Mouse (Mus musculus) retina, postnatal 7 days (tissue): ENCODE data around the gene F11r.
A peak's percentile ranks its signal among the peaks of the same experiment; 100 is the strongest.

Experiments
- DNase-seq: peaks from one replicate; pipeline ENCODE4 v3.0.0-alpha.2; 2012; ENCODE audit warnings: low read depth, low spot score

The F11r gene

DNA sequence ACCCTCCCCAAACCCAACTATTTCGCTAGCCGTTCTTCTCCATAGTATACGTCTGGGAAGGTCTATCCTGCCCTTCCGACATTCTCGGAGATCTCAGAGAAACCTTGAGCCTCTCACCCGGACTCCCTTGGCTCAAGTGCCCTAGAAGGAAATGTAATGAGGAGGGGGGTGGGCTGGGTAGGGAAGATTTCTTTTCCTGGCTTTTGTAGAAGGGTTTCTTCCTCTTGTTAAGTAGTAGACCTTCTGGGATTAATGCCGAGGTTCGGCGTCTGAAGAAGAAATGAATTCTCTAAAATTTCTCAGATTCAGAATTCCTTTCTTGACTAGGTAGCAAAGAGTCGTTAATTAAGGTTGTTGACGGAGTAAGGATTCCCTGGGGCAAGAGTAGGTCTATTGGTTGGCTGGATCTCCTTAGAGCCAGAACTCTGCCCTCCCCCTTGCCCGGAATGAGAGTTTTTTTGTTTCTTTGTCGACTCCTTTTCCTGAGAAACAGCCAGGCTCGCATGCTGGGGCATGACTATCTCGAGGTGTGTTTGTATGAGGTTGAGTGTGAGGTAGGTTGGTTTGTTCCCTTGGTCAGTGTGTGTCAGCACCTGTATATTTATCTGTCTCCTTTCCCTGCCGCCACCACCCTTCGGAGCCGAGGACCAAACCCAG, 807 bp downstream of the F11r start:
- no peak for DNase-seq

DNA sequence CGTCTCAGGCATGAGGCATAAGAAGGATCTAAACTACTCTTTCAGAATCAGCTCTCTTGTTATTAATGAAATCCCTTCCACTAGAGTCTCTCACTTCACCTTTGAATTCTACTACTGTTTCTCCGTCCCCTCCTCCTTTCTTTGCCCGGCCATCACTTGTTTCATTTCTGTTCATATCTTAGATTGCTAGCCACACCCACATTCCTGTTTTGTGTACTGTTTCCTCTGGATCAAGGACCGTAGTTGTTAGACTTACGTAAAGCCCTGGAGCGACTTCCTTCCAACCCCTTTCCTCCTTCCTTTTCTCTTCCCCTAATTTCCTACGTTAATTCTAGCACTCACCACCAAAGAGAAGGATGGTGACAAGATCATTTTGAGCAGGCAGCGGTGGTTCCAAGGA, 1.7 kb downstream of the F11r start:
- DNase-seq: no peak

DNA sequence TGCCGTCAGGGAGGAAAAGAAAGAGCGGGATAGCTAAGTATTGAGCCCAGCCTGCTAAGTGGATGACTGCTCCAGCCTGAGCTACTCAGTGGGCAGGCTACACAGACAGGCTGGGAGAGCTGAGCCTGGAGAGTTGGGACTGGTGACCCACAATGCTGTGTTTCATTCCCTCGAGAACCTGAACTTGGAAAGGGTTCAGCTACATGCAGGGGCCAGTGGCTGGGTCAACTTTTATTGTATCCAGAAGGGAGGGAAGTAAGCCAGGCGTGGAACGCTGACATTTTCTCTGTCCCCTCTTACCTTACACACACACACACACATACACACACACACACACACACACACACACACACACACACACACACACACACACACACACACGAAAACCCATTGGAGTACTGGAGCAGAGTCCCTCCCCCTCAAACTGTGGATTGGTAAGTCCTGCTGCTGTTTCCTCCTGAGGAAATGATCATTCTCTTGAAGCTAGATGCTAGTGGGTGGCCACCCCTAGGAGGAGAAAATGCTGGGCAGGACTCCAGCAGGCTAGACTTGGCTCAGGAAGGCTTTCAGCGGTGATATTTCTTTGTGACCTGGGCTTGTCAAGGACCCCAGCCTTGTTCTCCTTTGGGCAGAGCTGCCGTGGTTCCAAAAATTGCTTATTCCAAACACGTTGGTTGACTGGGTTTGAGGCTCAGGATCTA, 2.8 kb downstream of the F11r start:
- no peak for DNase-seq

DNA sequence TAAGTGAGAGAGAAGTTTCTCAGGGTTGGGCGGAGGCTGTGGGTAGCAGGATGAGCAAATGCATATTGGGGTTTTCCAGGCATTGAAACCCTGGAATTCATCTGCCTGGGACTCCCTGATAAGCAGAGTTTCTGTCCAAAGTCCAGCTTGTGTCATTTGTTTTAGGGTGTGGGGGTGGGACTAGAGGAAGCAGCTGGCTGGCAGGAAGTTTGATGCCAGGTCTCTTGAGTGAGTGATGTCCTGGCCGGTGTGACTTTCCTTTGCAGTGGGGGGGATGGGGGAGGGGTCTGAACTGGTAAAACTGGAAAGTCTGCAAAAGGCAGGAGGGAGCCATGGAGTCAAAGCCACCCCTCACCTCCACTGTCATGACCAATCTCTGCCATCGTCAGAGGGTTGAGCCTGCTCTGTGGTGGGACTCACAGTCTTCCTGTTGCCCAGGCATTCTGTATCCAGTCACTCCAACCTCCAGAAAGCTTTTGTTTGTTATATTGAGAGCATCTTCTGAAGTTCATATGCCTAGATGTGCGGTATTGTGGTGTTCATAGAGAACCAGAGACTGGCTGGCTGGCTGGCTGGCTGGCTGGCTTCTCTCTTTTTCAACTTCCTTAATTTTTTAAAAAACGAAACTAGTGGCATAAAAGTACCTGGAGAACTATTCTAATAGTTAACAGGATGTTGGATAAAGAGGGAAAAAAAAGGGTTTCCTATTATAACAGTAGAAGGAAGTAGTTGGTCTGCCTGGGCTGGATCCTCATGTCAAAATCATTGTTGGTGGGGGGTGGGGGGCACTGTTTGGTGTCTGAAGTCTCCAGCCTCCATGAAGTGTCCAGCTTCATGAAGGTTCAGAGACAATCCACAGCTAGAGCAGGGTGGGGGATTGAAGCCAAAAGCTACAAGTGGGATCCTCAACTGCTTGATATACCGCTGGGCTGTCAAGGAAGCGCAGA, 4.4 kb downstream of the F11r start:
- no peak for DNase-seq

DNA sequence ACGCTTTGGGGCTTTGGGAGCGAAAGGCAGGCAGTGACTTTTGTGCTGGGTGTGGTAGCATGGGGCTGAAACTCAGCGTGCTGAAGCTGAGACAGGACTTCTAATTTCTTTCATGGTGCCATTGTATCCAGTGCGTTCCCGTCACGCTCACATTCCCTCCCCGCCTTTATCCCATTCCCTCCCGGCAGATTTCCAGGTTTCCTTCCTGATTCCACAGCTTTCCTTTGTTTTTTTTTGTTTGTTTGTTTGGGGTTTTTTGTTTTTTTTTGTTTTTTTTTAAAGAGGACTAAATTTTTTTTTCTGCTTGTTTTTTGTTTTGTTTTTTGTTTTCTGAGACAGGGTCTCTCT, 5.1 kb downstream of the F11r start:
- DNase-seq: no peak

DNA sequence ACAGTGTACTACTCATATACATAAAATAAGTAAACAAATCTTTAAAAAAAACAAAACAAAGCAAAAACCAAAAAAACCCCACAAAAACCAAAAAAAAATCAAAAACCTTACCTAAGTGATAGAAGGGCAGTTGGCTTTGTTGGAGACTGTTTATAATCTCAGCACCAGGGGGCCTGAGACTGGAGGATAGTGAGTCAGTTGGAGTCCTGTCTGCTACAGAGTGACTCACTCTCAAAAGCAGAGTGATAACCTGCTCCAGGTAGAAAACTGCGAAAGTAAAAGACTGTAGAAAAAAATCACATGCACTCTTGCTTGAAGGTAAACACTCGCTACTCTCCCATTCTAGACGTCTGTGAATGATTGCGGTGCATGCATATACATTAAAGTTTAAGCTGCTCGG, 7.7 kb downstream of the F11r start:
- DNase-seq: no peak

DNA sequence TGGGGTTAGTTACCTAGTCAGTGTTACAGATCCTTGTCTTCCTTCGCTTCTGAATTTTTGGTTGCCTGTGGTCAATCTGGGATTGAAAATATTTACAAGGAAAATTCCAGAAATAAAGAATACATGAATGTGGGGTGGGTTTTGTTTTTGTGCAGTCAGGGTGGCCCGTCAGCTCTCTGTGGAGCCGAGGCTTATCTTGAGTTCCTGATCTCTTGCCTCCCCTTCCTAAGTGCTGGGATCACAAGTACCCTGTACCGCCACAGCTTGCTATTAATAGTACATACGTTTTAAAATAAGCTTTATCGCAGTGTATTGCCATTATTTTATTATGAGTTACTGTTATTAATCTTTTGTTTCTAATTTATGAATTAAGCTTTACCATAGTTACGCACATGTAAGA, 9.5 kb downstream of the F11r start:
- no peak for DNase-seq

DNA sequence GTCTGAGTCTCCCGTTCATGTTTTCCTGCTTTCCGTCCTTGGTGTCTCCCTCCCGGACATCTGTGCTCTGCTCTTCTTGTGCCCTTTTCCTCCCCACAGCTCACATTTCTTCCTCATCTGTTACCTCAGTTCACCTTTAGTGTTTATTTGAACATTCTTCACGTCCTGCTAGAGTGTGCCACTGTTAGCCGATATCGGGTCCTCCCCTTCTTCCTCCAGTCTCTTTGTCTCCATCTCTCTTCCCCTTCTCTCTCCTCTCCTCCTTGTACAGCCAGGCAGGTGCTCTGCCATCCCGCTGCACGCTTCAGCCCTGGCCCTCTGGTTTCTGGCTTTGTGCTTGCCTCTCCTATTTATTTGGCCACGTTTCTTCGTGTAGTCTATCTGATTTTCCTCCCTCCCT, 10.4 kb downstream of the F11r start:
- no peak for DNase-seq

DNA sequence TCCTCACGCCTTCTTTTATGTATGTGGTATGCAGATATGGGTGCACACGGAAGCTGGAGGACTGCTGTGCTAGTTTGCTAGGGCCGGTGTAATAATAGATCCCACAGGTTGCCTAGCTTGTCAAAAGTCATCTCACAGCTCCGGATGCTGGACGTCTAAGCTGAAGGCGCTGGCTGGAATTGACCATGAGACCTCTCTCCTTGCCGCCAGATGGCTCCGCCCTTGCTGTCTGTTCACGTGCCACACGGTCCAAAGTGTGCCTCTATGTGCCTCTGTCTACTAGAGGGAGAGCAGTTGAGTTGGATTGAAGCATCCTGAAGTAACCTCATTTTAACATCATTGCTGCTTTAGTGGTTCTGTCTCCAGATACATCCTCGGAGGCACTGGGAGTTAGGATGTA, 12.7 kb downstream of the F11r start:
- DNase-seq: no peak

DNA sequence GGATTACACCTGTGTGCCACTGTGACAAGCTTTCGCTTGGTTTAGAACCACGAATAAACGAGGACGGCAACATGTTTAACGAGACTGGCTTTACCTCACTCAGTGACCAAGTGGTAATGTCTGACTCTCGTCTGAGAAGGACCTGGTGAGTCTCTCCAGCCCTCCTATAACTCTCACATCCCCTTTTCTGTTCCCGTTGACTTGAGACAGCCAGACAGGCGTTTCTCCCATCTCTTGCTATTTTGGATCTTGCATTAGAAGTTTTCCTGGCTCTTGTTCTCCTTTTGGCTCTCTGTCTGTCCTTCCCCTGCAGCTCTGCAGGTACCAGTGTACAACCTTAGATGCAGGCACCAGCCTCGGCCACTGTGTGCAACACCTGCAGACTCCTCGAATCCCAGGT, 13.7 kb downstream of the F11r start:
- no peak for DNase-seq

DNA sequence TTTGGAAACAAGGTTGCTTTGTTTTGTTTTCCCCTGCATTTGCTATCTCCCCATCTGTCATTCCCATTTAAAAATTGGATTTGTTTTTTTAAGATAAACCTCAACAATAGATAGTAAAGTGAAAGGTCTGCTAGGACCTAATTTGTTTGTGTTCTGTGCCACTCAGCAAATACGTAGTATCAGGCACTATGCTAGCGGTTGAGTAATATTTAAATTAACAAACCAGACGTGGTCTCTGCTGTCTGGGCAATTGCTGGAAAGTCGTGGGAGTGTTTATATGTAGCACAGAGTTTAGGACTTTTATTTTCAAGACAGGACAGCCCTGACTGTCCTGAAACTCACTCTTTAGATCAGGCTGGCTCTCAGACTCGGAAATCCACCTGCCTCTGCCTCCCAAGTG, 15.2 kb downstream of the F11r start:
- DNase-seq: no peak

DNA sequence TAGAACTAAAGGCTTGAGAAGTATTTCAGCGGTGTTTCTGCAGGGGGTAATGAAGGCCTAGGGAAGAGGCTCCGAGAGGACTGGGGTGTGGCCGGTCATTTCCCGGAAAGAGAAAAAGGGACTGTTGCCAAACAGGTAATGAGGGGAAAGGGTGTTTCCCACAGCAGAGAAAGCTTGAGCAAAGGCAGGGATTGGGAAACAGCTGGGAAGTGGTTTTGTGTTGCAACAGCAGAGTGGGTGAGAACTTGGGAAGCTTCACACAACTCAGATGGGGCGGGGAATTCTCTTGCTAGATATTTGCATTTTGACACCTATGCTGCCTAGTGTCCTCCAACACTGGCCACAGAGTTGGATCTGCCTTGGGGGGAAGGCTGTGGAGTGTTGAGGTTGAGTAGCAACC, 15.6 kb downstream of the F11r start:
- DNase-seq: no peak

DNA sequence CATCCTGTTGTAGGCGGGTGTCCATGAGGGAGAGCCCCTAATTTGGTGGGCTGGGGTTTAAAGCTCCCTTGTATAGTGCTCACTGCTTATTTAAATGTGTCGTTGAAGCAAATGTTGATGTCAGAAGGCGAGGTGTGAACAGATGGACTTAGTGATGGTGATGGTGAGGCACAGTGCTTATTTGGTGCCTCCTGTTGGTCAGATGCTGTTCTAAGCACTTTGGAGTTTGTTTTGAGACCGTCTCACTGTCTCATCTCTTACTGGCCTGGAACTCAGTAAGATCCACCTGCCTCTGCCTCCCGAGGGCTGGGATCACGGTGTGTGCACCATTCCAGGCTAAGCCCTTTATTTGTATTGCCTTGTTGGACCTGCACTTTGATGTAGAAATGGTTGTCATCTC, 17.6 kb downstream of the F11r start:
- DNase-seq: no peak

DNA sequence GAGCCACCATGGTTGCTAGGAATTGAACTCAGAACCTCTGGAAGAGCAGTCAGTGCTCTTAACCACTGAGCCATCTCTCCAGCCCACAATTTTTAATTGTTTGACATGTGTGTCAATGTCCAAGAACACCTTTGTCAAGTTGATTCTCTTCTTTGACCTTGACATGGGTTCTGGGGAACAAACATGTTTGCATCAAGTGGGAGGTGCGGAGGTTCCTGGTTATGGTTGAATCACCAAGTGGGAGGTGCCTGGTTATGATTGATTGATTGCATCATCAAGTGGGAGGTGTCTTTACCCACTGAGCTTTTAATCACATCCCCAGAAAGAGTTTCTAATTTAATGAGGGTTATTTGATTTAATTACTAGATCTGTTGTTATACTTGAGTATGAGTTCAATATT, 20.2 kb downstream of the F11r start:
- DNase-seq: no peak

DNA sequence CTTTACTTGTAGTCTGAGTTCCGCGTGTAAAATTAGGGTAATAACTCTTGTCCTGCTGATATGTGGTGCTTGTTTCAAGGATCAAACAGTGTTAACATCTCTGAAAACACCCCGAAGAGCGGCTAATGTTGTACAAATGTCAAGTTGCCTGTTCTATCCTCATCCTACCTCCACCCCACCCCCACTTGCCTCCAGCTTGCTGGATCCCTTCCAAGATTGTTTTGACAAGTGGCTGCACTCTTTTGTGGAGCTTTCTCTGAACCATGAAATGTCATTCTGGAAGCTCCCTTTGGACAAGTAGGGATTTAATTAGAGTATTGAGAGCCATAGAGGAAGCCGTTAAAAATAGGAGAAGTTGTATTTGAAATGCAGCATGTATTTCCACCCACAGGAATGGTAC, 22.5 kb downstream of the F11r start:
- no peak for DNase-seq

DNA sequence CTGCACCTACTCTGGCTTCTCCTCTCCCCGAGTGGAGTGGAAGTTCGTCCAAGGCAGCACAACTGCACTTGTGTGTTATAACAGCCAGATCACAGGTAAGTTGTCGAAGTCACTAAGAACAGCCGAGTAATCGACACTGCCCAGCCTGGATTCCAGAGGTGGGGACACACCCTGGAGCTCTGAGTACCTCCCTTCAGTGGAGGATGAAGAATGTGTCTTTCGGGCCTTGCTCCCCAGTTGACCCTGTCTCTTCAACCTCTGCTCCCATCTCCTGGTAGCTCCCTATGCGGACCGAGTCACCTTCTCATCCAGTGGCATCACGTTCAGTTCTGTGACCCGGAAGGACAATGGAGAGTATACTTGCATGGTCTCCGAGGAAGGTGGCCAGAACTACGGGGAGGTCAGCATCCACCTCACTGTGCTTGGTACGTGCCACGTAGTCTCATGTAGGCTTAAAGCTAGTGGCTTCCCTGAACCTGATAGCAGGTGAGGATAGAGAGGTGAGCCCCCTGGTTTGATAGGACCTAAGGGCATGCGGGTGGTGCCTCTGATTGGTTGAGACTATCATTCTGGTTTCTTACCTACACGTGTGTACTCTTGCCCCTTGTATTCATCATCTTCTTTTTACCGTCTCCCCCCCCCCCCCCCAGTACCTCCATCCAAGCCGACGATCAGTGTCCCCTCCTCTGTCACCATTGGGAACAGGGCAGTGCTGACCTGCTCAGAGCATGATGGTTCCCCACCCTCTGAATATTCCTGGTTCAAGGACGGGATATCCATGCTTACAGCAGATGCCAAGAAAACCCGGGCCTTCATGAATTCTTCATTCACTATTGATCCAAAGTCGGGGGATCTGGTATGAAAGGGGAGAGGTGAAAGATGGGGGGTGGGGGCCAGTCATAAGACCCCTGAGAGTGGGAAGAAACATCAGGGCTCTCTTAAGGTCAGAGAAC, 23.5 kb downstream of the F11r start:
- DNase-seq: no peak

DNA sequence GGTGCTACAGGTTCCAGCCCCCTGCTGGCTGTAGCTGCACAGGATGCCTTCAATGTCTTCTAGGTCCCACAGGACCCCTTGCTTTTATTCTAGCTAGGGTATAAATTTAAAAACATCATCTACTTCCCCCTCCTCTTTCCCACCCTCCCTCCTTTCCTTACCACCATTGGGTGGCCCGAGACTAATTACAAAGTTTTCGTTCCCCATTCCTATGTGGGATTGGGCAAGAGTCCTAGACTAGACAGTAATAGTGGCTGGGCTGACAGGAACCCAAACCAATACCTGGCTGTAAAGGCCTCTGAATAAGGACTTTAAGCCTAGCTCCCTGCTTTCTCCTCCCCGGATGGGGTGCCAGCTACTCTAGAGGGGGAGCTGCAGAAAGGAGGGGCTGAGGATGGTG, 25.8 kb downstream of the F11r start:
- DNase-seq: no peak

DNA sequence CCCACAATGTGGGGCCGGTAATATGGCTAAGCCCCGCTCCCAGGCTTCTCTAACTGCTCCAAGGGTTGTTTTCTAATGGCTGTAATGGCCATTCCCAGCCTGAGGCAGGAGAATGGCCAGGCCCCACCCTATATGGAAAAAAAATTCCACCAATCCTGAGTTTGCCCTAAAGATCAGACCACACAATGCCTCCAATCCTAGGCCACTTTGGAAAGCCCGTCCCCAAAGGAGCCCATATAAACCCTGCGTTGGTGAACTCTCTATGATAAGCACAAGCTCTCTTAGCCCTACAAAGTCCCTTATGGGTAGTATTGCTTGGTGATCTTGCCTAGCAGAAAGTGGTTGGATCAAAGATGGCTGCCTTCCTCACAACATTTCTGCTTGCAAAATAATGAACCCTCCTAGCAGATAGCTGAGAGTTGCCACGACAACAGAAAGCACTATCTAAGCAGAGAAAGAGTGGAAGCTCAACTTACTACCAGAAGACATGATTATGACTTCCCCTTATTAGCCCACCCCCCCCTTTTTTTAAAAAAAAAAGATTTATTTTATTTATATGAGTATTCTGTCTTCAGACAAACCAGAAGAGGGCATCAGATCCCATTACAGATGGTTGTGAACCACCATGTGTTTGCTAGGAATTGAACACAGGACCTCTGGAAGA, 28.5 kb downstream of the F11r start:
- no peak for DNase-seq

DNA sequence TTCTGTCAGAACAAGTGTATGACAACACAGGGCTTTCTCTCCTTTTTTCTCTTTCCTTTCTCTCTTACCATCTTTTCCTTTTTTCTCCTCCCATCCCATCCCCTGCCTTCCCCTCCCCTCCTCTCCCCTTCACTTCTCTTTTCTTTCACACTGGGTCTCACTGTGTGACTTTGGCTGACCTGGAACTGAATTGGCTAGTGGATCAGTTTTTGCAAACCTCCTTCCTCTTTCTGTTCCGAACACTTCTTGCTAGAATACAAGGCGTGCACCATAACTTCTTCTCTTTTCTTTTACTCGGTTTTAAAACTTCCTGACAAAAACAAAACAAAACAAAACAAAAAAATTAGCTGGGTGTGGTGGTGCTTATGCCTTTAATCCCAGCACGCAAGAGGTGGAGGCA, 29.2 kb downstream of the F11r start:
- no peak for DNase-seq

DNA sequence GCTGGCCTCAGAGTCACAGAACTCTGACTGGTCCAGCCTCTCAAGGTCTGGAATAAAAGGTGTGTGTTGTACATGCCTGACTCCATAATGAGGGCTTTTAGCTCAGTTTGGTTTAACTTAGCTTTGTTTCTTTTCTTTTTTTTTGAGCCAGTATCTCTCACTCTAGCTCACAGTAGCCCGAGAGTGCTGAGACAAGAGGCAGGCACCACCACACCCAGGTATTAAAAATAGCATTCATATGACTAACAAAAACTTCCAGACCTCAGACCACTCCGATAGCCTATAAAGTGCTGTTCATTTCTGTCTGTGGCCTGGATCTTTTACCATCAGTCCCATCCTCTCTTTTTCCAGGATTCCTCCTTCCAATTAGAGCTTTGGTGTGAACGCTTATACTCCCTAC, 32.3 kb downstream of the F11r start:
- no peak for DNase-seq

DNA sequence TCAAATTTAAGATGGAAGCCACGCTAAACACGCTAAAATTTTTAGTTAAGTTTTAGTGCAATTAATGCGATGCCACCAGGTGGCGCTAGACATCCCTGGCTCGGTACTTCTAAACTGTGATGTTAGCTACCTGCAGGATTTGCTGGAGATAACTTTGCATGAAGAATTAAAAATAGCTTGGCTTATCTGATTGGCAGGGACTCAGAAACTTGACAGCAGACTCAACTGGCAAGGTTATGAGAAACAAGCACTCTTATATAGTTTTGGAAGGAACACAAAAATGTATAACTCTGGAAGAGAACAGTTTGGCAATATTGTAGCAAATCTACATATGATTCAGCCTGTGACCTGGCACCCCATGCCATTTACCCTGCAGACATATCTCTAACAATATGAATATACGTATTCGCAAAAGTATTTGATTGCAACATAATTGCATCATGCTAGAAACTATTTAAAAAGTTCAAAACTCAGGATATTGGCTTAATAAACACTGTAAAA, 33.1 kb downstream of the F11r start:
- peak; percentile 35 for DNase-seq
